Mouse (Mus musculus) gastrocnemius, adult 8-10 months (tissue): ENCODE data around the gene Ppp1r12a. TPM values are rescaled to one million over a fixed set of nuclear protein-coding genes. Genes with fewer than 3 reads are reported as not detected.

ENCODE experiments used
- DNase-seq, 2 experiments: peaks; one replicate each; pipeline ENCODE4 v3.0.0; 2022; ENCODE audit warnings: low spot score in 2 of 2
- total RNA-seq, 4 experiments: library from RNA; stranded (reverse); gene quantifications; 2 replicates each; pipeline ENCODE4 v1.2.4; 2022

The Ppp1r12a gene
- total RNA-seq, 4 experiments from 2014 or later = 15.2 to 21.5 (median 20.8) TPM

GRCm38 (mm10) chr10:108287438-108287801, 125.4 kb downstream of the Ppp1r12a start:
- DNase-seq = no peak

DNA sequence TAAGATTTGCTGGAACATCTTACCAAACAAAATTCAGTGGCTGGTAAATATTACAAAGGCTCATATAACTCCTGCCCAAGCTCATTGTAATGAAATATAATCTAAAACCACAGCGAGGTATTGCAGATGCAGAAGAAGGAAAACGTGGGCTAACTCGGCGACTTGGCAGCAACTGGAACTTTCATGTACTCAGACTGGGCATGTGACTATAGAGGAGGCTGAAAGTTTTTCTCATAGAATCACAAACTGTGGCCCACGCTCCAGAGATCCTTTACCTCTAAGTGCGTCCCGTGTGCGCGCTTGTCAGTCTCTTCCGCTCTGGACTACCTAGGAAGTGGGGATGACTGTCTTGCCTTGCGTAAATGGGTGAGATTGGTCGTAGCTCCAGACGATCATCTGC, 128.1 kb downstream of the Ppp1r12a start:
- no peak for DNase-seq

DNA sequence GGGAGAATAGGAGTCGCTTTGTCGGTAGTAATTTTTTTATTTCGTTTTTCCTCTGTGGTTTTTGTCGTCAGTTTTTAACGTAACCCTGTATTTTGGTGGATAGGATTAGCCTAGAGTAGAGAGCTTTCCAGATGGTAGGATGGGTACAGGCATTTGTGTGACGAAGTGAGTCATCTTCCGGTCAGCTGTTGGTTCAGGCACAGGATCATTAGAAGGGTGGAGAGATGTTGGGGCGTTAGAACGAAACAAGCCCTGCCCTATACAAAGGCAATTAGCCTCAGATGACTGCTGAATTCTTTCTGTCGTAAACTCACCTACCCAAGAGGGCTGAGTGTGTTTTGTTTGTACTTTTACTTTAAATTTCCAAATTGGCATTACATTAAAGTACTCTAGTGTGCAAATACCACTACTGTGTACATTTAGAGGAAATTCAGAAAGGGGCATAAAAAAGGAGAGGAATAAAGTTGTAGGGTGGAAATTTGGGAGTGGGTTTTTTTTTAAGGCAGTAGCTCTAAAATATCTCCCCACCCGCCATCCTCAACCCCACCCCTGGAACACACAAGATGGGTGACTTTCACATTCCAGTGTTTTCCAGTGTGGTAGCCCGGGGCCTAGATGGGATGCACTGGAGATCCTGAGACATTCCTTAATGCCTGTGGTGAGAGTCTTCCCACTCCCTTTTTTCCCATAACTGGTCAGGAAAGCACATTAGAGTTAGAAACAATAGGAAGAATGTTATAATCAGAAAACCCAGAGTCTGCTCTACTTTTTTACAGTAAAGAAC, 129.9 kb downstream of the Ppp1r12a start:
- no peak for DNase-seq

GRCm38 (mm10) chr10:108292651-108293050, 130.7 kb downstream of the Ppp1r12a start:
- no peak for DNase-seq

- DNase-seq = no peak
Observed at GRCm38 (mm10) chr10:108293620-108294195, 131.7 kb downstream of the Ppp1r12a start.

DNA sequence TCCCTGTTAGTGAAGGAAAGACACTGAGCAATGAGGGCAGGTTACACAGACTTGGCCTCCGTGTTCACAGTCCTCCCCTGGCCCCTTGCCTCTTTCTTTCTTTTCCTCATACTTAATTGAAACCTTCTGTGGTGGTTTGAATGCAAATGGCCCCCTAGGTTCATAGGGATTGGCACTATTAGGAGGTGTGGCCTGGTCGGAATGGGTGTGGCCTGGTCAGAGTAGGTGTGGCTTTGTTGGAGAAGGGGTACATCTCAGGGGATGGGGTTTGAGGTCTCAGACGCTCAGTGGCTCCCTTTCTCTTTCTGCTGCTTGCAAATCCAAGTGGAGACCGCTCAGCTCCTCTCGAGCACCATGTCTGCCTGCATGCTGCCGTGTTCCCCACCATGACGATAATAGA, 132.8 kb downstream of the Ppp1r12a start:
- DNase-seq = no peak

DNA sequence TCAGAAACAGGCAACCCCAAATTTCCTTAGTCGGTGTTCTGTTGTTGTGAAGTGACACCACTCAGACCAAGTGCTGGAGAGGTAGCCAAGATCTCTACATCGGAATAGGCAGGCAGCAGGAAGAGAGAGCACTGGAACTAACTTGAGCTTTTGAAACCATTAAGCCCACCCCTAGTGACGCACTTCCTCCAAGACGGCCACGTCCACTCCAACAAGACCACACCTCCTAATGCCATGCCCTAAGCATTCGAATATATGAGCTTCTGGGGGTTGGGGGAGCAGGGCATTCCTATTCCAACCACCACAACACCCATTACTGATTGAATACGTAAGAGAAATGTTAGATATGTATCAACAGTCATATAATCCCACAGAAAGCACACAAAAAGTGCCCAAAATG, 134.5 kb downstream of the Ppp1r12a start:
- DNase-seq = no peak

GRCm38 (mm10) chr10:108298261-108298660, 136.3 kb downstream of the Ppp1r12a start:
- no peak for DNase-seq

GRCm38 (mm10) chr10:108298841-108299545, 137.0 kb downstream of the Ppp1r12a start:
- DNase-seq = no peak

- DNase-seq = no peak
Observed at GRCm38 (mm10) chr10:108299828-108300227, 137.8 kb downstream of the Ppp1r12a start.

GRCm38 (mm10) chr10:108300843-108301242, 138.8 kb downstream of the Ppp1r12a start:
- peak; percentile 46 to 58 for DNase-seq

DNA sequence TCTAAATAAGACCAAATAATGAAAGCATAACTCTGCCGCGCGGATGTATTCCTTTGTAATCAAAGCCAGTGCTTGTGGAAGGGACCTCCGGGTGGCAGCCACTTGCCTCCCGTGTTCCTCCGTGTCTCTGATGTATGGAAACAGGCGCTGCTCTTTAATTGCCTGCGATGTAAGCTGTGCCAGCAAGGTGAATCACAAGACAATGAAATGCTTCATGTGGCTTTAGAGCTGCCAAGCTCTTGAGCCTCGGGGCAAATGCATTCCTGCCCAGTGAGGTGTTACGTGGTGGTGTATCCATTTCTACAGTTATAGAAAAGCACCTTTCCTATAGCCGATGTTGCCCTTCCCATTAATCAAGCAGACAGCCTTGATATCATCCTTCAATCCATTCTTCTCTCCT, 145.8 kb downstream of the Ppp1r12a start:
- no peak for DNase-seq

DNA sequence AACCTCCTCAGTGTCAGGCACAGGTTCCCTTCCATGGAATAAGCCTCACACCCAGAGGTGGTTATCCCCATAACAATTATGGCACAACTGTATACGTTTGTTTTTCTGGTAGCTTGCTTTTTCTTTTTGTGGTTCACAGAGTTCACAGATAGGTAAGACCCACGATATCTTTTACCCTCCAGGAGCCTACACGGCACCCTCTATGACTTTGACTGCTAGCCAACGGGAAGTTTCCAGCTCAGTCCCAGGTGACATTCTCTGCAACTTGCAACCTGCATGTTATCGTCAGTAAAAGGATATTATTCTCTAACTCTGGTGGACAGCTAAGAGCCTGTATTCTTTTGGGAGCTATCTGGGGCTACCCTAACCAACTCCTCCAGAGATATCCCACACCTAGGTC, 148.2 kb downstream of the Ppp1r12a start:
- DNase-seq = no peak

- no peak for DNase-seq
Observed at GRCm38 (mm10) chr10:108311396-108311795, 149.4 kb downstream of the Ppp1r12a start.

- DNase-seq = no peak
Observed at GRCm38 (mm10) chr10:108313845-108314244, 151.9 kb downstream of the Ppp1r12a start.

DNA sequence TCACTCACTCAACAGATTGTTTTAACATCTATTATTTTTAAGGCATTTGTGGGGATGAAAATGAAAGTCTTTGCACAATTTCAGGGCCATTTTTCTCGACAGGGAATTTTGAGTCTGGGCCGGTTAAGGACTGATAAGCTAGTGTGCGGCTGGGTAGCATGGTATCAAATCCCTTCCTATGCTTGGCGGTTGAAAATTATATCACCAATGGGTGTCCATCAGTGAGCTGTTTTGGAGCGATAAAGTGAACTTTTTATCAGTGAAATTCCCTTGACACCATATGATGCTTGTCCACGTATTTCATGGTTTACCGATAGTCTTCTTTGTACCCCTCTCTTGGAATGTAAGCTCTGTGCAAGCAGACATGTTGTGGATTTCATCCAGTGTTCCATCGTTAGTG, 152.4 kb downstream of the Ppp1r12a start:
- no peak for DNase-seq

- DNase-seq = no peak
Observed at GRCm38 (mm10) chr10:108315236-108315635, 153.2 kb downstream of the Ppp1r12a start.

DNA sequence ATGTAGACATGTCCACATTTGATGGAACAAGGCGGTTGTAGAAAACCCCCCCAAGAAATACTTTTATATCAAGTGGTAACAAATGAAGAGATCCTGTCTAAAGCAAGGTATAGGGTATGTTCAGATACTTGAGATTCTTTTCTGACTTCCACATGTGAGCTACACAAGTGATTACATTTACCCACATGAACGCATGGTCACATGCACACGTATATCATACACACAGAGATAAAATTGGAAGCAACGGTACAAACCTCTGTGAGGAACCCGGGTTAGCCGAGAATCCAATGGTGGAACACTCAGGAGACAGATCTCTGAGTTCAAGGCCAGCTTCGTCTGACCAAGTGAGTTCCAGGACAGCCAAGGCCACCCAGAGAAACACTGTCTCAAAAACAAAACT, 166.4 kb downstream of the Ppp1r12a start:
- DNase-seq = no peak

GRCm38 (mm10) chr10:108328983-108329382, 167.0 kb downstream of the Ppp1r12a start:
- DNase-seq = no peak

DNA sequence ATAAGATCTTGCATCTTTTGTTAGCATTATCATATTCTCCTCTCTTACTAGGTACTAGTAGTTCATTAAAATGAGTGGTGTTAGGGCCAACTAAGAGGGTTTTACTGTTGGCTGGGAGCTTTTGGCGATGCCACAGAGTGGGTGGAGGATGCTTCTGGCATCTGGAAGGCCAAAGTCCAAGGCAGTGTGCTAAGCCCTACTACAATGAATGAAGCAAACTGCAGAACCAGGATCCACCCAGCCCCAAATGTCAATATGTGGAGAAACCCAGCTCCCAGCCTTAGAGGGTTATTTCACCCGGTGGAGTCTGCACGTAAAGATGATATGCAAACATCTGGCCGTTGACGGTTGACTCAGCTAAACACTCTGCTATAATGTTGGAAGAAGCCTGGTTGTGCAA, 167.8 kb downstream of the Ppp1r12a start:
- DNase-seq = no peak

DNA sequence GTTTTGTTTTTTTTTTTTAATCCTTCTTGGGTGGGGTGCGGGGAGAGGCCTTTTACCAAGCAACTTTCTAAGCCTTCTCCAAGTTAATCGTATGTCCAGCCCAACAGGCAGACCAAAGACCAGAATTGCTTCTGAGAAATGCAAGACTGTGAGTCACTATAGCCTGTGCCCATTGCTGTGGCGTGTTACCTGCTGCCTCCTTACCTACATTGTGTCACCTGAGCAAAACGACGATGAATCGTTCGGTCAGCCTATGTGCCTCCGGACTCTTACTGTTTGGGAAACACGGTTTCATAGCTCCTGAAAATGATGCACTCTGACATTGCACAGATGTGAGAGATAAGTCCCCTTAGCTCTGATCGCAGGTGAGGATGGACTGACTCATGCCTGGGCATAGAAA, 169.0 kb downstream of the Ppp1r12a start:
- DNase-seq = no peak

GRCm38 (mm10) chr10:108331784-108332561, 170.0 kb downstream of the Ppp1r12a start, which contains the start of gene Pawr:
Pawr (plus strand) TSS chr10:108332121.
- no peak for DNase-seq
